ENCODE assay signal across 20 mouse cellular contexts in genomic region chr12:57198269-57198668, GRCm38 (mm10). TPM values are rescaled to one million over a fixed set of nuclear protein-coding genes. Genes with fewer than 3 reads are reported as not detected.
DNase-seq lines count a peak whose midpoint lies in the region; ATAC-seq and TF ChIP-seq lines count a peak whose summit lies in the region.
"Had no signal": no experiment of that assay in that cellular context is flagged by ENCODE, and none has a peak within 500 bp of the region (broad histone marks: within the 10 kb centered on the region; RNA-seq: fewer than 3 reads in every experiment).

No protein-coding gene starts in this region.

- H3K27me3 ChIP-seq in forebrain, embryonic 10.5 days (ENCODE audit: poor library complexity, severe bottlenecking), result peaks cover 29% of the 10 kb centered on the region
- H3K27me3 ChIP-seq in forebrain, embryonic 13.5 days, result peaks cover 17% of the 10 kb centered on the region
- H3K27me3 ChIP-seq in megakaryocyte, embryonic 14.5 days (replicated peaks), result peaks cover 24% of the 10 kb centered on the region
- no peaks in the 10 kb centered on the region for H3K27me3 ChIP-seq in liver, embryonic 13.5 days
- H3K27me3 ChIP-seq in midbrain, postnatal 0 days (ENCODE audit: insufficient read depth, low read length), result peaks cover 13% of the 10 kb centered on the region
- peaks cover 6% of the 10 kb centered on the region; the same call in 1 of the 2 replicates for H3K27me3 ChIP-seq in intestine, embryonic 15.5 days (replicated peaks)
- H3K27me3 ChIP-seq: CH12.LX had no signal

- no peak overlapping the region for H3K9ac ChIP-seq in forebrain, embryonic 13.5 days
- H3K9ac ChIP-seq in liver, embryonic 13.5 days, result peak overlapping the region; percentile 58; the same call in 1 of the 2 replicates
- no peak overlapping the region for H3K9ac ChIP-seq in midbrain, postnatal 0 days (replicated peaks; ENCODE audit: low read length, poor library complexity, severe bottlenecking)
- no peak overlapping the region for H3K9ac ChIP-seq in intestine, embryonic 15.5 days
- H3K9ac ChIP-seq: embryonic facial prominence, embryonic 12.5 days; forebrain, embryonic 12.5 days; limb, embryonic 15.5 days; midbrain, embryonic 12.5 days; neural tube, embryonic 12.5 days had no signal

- no peaks in the 10 kb centered on the region for H3K9me3 ChIP-seq in forebrain, embryonic 10.5 days
- no peaks in the 10 kb centered on the region for H3K9me3 ChIP-seq in forebrain, embryonic 13.5 days (replicated peaks)
- H3K9me3 ChIP-seq in megakaryocyte, embryonic 14.5 days, result peaks cover 11% of the 10 kb centered on the region
- no peaks in the 10 kb centered on the region for H3K9me3 ChIP-seq in liver, embryonic 13.5 days (replicated peaks)
- H3K9me3 ChIP-seq in midbrain, postnatal 0 days (ENCODE audit: low read length), result no peaks in the 10 kb centered on the region
- H3K9me3 ChIP-seq in intestine, embryonic 15.5 days, result no peaks in the 10 kb centered on the region
- H3K9me3 ChIP-seq: embryonic facial prominence, embryonic 12.5 days; forebrain, embryonic 12.5 days; limb, embryonic 15.5 days; midbrain, embryonic 12.5 days; neural tube, embryonic 12.5 days had no signal

- no peaks in the 10 kb centered on the region for H3K36me3 ChIP-seq in forebrain, embryonic 10.5 days (replicated peaks)
- no peaks in the 10 kb centered on the region for H3K36me3 ChIP-seq in forebrain, embryonic 13.5 days (ENCODE audit: poor library complexity, severe bottlenecking)
- H3K36me3 ChIP-seq in megakaryocyte, embryonic 14.5 days (replicated peaks; ENCODE audit: low read length), result no peaks in the 10 kb centered on the region
- no peaks in the 10 kb centered on the region for H3K36me3 ChIP-seq in liver, embryonic 13.5 days
- H3K36me3 ChIP-seq in midbrain, postnatal 0 days (ENCODE audit: insufficient read depth, low read length), result no peaks in the 10 kb centered on the region
- H3K36me3 ChIP-seq in intestine, embryonic 15.5 days, result no peaks in the 10 kb centered on the region
- H3K36me3 ChIP-seq: embryonic facial prominence, embryonic 12.5 days; forebrain, embryonic 12.5 days; limb, embryonic 15.5 days; midbrain, embryonic 12.5 days; neural tube, embryonic 12.5 days had no signal

- no peak for ATAC-seq in forebrain, embryonic 13.5 days
- no peak for ATAC-seq in megakaryocyte, adult 5-6 weeks (ENCODE audit: poor library complexity, severe bottlenecking)
- ATAC-seq in liver, embryonic 13.5 days (ENCODE audit: low read depth), result no peak
- peak; percentile 44; the same call in 1 of the 2 replicates for ATAC-seq in midbrain, postnatal 0 days (ENCODE audit: low FRiP score)
- ATAC-seq in intestine, embryonic 15.5 days, result no peak
- ATAC-seq: activated CD4-positive, CD25-positive, alpha-beta regulatory T cell, adult 4 months; intestine, postnatal 0 days had no signal

- TF ChIP-seq CTCF in midbrain, postnatal 0 days (IDR thresholded peaks at IDR 0.05), result no peak

- no peak overlapping the region for H3K4me2 ChIP-seq in forebrain, embryonic 13.5 days
- H3K4me2 ChIP-seq in liver, embryonic 13.5 days, result peak overlapping the region; percentile 85
- H3K4me2 ChIP-seq in midbrain, postnatal 0 days (ENCODE audit: low read depth, low read length, poor library complexity, severe bottlenecking), result no peak overlapping the region
- no peak overlapping the region for H3K4me2 ChIP-seq in intestine, embryonic 15.5 days (replicated peaks)
- H3K4me2 ChIP-seq: embryonic facial prominence, embryonic 12.5 days; forebrain, embryonic 12.5 days; limb, embryonic 15.5 days; midbrain, embryonic 12.5 days; neural tube, embryonic 12.5 days had no signal

- 0 out of 2 replicates have a peak overlapping the region, but pooled peaks have one; percentile 10 for H3K27ac ChIP-seq in forebrain, embryonic 10.5 days
- no peak overlapping the region for H3K27ac ChIP-seq in forebrain, embryonic 13.5 days
- peak overlapping the region; percentile 98 for H3K27ac ChIP-seq in liver, embryonic 13.5 days
- H3K27ac ChIP-seq in midbrain, postnatal 0 days (ENCODE audit: low read depth, low read length), result no peak overlapping the region
- H3K27ac ChIP-seq in intestine, embryonic 15.5 days, result no peak overlapping the region
- H3K27ac ChIP-seq: embryonic facial prominence, embryonic 12.5 days; forebrain, embryonic 12.5 days; limb, embryonic 15.5 days; midbrain, embryonic 12.5 days; neural tube, embryonic 12.5 days had no signal

- H3K4me3 ChIP-seq in forebrain, embryonic 10.5 days, result no peak overlapping the region
- no peak overlapping the region for H3K4me3 ChIP-seq in forebrain, embryonic 13.5 days
- H3K4me3 ChIP-seq in megakaryocyte, embryonic 14.5 days (replicated peaks), result peak overlapping the region; percentile 38
- H3K4me3 ChIP-seq in liver, embryonic 13.5 days (replicated peaks), result peak overlapping the region; percentile 83; the same call in 1 of the 2 replicates
- no peak overlapping the region for H3K4me3 ChIP-seq in midbrain, postnatal 0 days (ENCODE audit: low read depth, low read length)
- H3K4me3 ChIP-seq in intestine, embryonic 15.5 days (replicated peaks), result no peak overlapping the region
- H3K4me3 ChIP-seq: embryonic facial prominence, embryonic 12.5 days; forebrain, embryonic 12.5 days; limb, embryonic 15.5 days; midbrain, embryonic 12.5 days; neural tube, embryonic 12.5 days had no signal

- DNase-seq in forebrain, embryonic 10.5 days (ENCODE audit: extremely low spot score, low spot score), result no peak
- DNase-seq in liver, embryonic 13.5 days, result no peak
- DNase-seq in midbrain, postnatal 0 days (ENCODE audit: low spot score), result no peak
- no peak for DNase-seq in urinary bladder, postnatal 10 days (ENCODE audit: low spot score)
- DNase-seq: adrenal gland, postnatal 36 days; cerebellum, postnatal 14 days; kidney, postnatal 10 days; lung, postnatal 14 days had no signal

- H3K4me1 ChIP-seq in forebrain, embryonic 10.5 days, result peaks cover 23% of the 10 kb centered on the region
- peaks cover 14% of the 10 kb centered on the region for H3K4me1 ChIP-seq in forebrain, embryonic 13.5 days
- peaks cover 10% of the 10 kb centered on the region for H3K4me1 ChIP-seq in megakaryocyte, embryonic 14.5 days
- H3K4me1 ChIP-seq in liver, embryonic 13.5 days (replicated peaks), result peaks cover 39% of the 10 kb centered on the region
- H3K4me1 ChIP-seq in midbrain, postnatal 0 days (ENCODE audit: insufficient read depth, low read length), result 0 out of 2 replicates have a peak, but pooled peaks cover 7% of the 10 kb centered on the region
- peaks cover 7% of the 10 kb centered on the region; the same call in 1 of the 2 replicates for H3K4me1 ChIP-seq in intestine, embryonic 15.5 days (replicated peaks)
- H3K4me1 ChIP-seq: embryonic facial prominence, embryonic 12.5 days had no signal

RNA-seq across cellular contexts. Expression of gene Slc25a21, which starts 1.0 kb away (rescaled TPM):
- polyA plus RNA-seq in forebrain, embryonic 10.5 days (2016; fragmentation: Nextera tagmentation; extraction: Ambion mirVana), result 3.9 and 5.1 TPM in 2 replicates
- 0.31 and 0.42 TPM in 2 replicates for polyA plus RNA-seq in forebrain, embryonic 13.5 days (2015; fragmentation: Nextera tagmentation; extraction: Ambion mirVana)
- polyA plus RNA-seq in megakaryocyte, embryonic 14.5 days (2012; ENCODE audit: insufficient read depth, low replicate concordance), result 0.18 TPM in 1 of 2 replicates, not detected in the other
- total RNA-seq in megakaryocyte, adult 5-6 weeks (2015), result 0.91 and 1.1 TPM in 2 replicates
- total RNA-seq in megakaryocyte, adult 5-6 weeks (2017), result 1.3 and 1.8 TPM in 2 replicates
- 25.5 and 33.6 TPM in 2 replicates for polyA plus RNA-seq in liver, embryonic 13.5 days (2015; fragmentation: Nextera tagmentation; extraction: Ambion mirVana)
- not detected in 2 replicates for total RNA-seq in midbrain, postnatal 0 days (2014; rRNA removed)
- 0.11 and 0.12 TPM in 2 replicates for polyA plus RNA-seq in midbrain, postnatal 0 days (2015; fragmentation: Nextera tagmentation; extraction: Ambion mirVana)
- polyA plus RNA-seq in intestine, embryonic 15.5 days (2015; fragmentation: Nextera tagmentation; extraction: Ambion mirVana), result 0.23 and 0.66 TPM in 2 replicates
- total RNA-seq: CH12.LX had no signal
- polyA plus RNA-seq: activated CD4-positive, CD25-positive, alpha-beta regulatory T cell, adult 4 months had no signal

RNA-seq across cellular contexts. Expression of gene Prps1l3, which starts 31.9 kb away (rescaled TPM):
- 86.1 and 86.6 TPM in 2 replicates for polyA plus RNA-seq in forebrain, embryonic 10.5 days (2016; fragmentation: Nextera tagmentation; extraction: Ambion mirVana)
- polyA plus RNA-seq in forebrain, embryonic 13.5 days (2015; fragmentation: Nextera tagmentation; extraction: Ambion mirVana), result 51.7 and 56.0 TPM in 2 replicates
- polyA plus RNA-seq in megakaryocyte, embryonic 14.5 days (2012; ENCODE audit: insufficient read depth, low replicate concordance), result 2.5 and 3.3 TPM in 2 replicates
- 19.4 and 23.1 TPM in 2 replicates for total RNA-seq in megakaryocyte, adult 5-6 weeks (2015)
- 34.6 and 37.6 TPM in 2 replicates for total RNA-seq in megakaryocyte, adult 5-6 weeks (2017)
- 45.9 and 57.1 TPM in 2 replicates for polyA plus RNA-seq in liver, embryonic 13.5 days (2015; fragmentation: Nextera tagmentation; extraction: Ambion mirVana)
- 17.3 and 20.3 TPM in 2 replicates for total RNA-seq in midbrain, postnatal 0 days (2014; rRNA removed)
- 13.7 TPM in 2 replicates for polyA plus RNA-seq in midbrain, postnatal 0 days (2015; fragmentation: Nextera tagmentation; extraction: Ambion mirVana)
- polyA plus RNA-seq in intestine, embryonic 15.5 days (2015; fragmentation: Nextera tagmentation; extraction: Ambion mirVana), result 59.2 and 63.0 TPM in 2 replicates

RNA-seq across cellular contexts. Expression of gene Mipol1, which starts 32.0 kb away (rescaled TPM):
- polyA plus RNA-seq in forebrain, embryonic 10.5 days (2016; fragmentation: Nextera tagmentation; extraction: Ambion mirVana), result 8.2 and 9.4 TPM in 2 replicates
- polyA plus RNA-seq in forebrain, embryonic 13.5 days (2015; fragmentation: Nextera tagmentation; extraction: Ambion mirVana), result 6.1 and 7.6 TPM in 2 replicates
- 0.74 TPM in 1 of 2 replicates, not detected in the other for polyA plus RNA-seq in megakaryocyte, embryonic 14.5 days (2012; ENCODE audit: insufficient read depth, low replicate concordance)
- 2.1 and 3.4 TPM in 2 replicates for total RNA-seq in megakaryocyte, adult 5-6 weeks (2015)
- 2.6 and 4.5 TPM in 2 replicates for total RNA-seq in megakaryocyte, adult 5-6 weeks (2017)
- 4.2 and 4.8 TPM in 2 replicates for polyA plus RNA-seq in liver, embryonic 13.5 days (2015; fragmentation: Nextera tagmentation; extraction: Ambion mirVana)
- 1.9 and 4.0 TPM in 2 replicates for total RNA-seq in midbrain, postnatal 0 days (2014; rRNA removed)
- polyA plus RNA-seq in midbrain, postnatal 0 days (2015; fragmentation: Nextera tagmentation; extraction: Ambion mirVana), result 3.5 and 4.1 TPM in 2 replicates
- 8.8 and 10.1 TPM in 2 replicates for polyA plus RNA-seq in intestine, embryonic 15.5 days (2015; fragmentation: Nextera tagmentation; extraction: Ambion mirVana)

Comparison
In these comparisons a context has a peak if more than half of its experiments do, and no peak if none do; other contexts are left out.
1. H3K27ac ChIP-seq: peak in forebrain, embryonic 10.5 days (single experiment) and liver, embryonic 13.5 days (single experiment); none in forebrain, embryonic 13.5 days (single experiment), midbrain, postnatal 0 days (single experiment) and intestine, embryonic 15.5 days (single experiment).
2. H3K4me3 ChIP-seq: peak in megakaryocyte, embryonic 14.5 days (single experiment) and liver, embryonic 13.5 days (single experiment); none in forebrain, embryonic 10.5 days (single experiment), forebrain, embryonic 13.5 days (single experiment), midbrain, postnatal 0 days (single experiment) and intestine, embryonic 15.5 days (single experiment).